Mouse (Mus musculus) gastrocnemius, postnatal 10 days (tissue): ENCODE results near the gene Rdh11. TPM values are rescaled to one million over a fixed set of nuclear protein-coding genes. Genes with fewer than 3 reads are reported as not detected.
"Not testable (repeated sequence)": the region's sequence is repeated elsewhere in the genome, so short reads cannot be mapped to it uniquely, and the experiment has no call there.

Source experiments
- DNase-seq: peaks from one replicate; pipeline ENCODE4 v3.0.0; 2021; ENCODE audit warnings: mixed read lengths
- long read RNA-seq, 2 experiments: library from polyadenylated mRNA; stranded (forward); transcript quantifications; one replicate each; pipeline ENCODE4 v2.0.0; 2021
- total RNA-seq, 2 experiments: library from RNA; stranded (reverse); gene quantifications; 2 replicates each; pipeline ENCODE4 v1.2.3; 2021

The Rdh11 gene
- total RNA-seq, result 1 to 10 TPM; 4.5 to 4.7 TPM
- long read RNA-seq, experiment 1, partial matches to known transcripts, result 2 of 6 reads
- long read RNA-seq, experiment 1, other reads (novel, unspliced or antisense), result 0 of 6 reads
- long read RNA-seq, experiment 2, transcript Rdh11-203 (7 exons, 3,262 nt), result major isoform, 7 of 7 reads
- long read RNA-seq, experiment 2, partial matches to known transcripts, result 0 of 7 reads
- long read RNA-seq, experiment 2, other reads (novel, unspliced or antisense), result 0 of 7 reads

GRCm38 (mm10) chr12:79192193-79192592 lies at the start of gene Rdh11:
Gene Rdh11 (minus strand): TSS chr12:79192293.
- DNase-seq, result no peak

GRCm38 (mm10) chr12:79235485-79236080 lies 43.5 kb upstream of the Rdh11 start:
- no peak for DNase-seq

- DNase-seq, result no peak
Measured at GRCm38 (mm10) chr12:79217511-79217910, 25.4 kb upstream of the Rdh11 start.

GRCm38 (mm10) chr12:79211447-79211846 lies 19.4 kb upstream of the Rdh11 start:
- DNase-seq, result no peak

- DNase-seq, result no peak
Measured at GRCm38 (mm10) chr12:79208703-79209464, 16.8 kb upstream of the Rdh11 start, which contains the start of gene Rdh12. Gene Rdh12 (plus strand): TSS chr12:79208914.

GRCm38 (mm10) chr12:79201882-79202281 lies 9.8 kb upstream of the Rdh11 start:
- DNase-seq, result no peak

- DNase-seq, result no peak
Measured at GRCm38 (mm10) chr12:79197105-79197504, 5.0 kb upstream of the Rdh11 start.

GRCm38 (mm10) chr12:79193441-79193840 lies 1.3 kb upstream of the Rdh11 start:
- DNase-seq, result peak; percentile 73

GRCm38 (mm10) chr12:79191701-79192100 lies 392 bp downstream of the Rdh11 start:
- DNase-seq, result peak; percentile 68

- DNase-seq, result peak; percentile 8
Measured at GRCm38 (mm10) chr12:79190931-79191673, 991 bp downstream of the Rdh11 start.

GRCm38 (mm10) chr12:79185160-79185559 lies 6.9 kb downstream of the Rdh11 start:
- not testable (repeated sequence) for DNase-seq

GRCm38 (mm10) chr12:79175998-79176397 lies 16.1 kb downstream of the Rdh11 start:
- no peak for DNase-seq

GRCm38 (mm10) chr12:79173721-79174120 lies 18.4 kb downstream of the Rdh11 start:
- DNase-seq, result peak; percentile 10

GRCm38 (mm10) chr12:79172019-79172941 lies 19.8 kb downstream of the Rdh11 start, which contains the start of gene Vti1b:
Gene Vti1b (minus strand): TSS chr12:79172667.
- peak; percentile 81 for DNase-seq

GRCm38 (mm10) chr12:79171269-79171995 lies 20.7 kb downstream of the Rdh11 start:
- DNase-seq, result no peak

- DNase-seq, result no peak
Measured at GRCm38 (mm10) chr12:79170421-79170820, 21.7 kb downstream of the Rdh11 start.

- no peak for DNase-seq
Measured at GRCm38 (mm10) chr12:79169173-79169572, 22.9 kb downstream of the Rdh11 start.

GRCm38 (mm10) chr12:79162876-79163275 lies 29.2 kb downstream of the Rdh11 start:
- no peak for DNase-seq

- no peak for DNase-seq
Measured at GRCm38 (mm10) chr12:79149653-79150052, 42.4 kb downstream of the Rdh11 start.

- no peak for DNase-seq
Measured at GRCm38 (mm10) chr12:79141384-79141783, 50.7 kb downstream of the Rdh11 start.

- DNase-seq, result no peak
Measured at GRCm38 (mm10) chr12:79140811-79141210, 51.3 kb downstream of the Rdh11 start.
